Mouse (Mus musculus): ENCODE measurements around the gene Tob1. TPM values are rescaled to one million over a fixed set of nuclear protein-coding genes. Genes with fewer than 3 reads are reported as not detected.

The Tob1 gene
- polyA plus RNA-seq, 1 experiment from 2014 or later, result 32.9 TPM

DNA sequence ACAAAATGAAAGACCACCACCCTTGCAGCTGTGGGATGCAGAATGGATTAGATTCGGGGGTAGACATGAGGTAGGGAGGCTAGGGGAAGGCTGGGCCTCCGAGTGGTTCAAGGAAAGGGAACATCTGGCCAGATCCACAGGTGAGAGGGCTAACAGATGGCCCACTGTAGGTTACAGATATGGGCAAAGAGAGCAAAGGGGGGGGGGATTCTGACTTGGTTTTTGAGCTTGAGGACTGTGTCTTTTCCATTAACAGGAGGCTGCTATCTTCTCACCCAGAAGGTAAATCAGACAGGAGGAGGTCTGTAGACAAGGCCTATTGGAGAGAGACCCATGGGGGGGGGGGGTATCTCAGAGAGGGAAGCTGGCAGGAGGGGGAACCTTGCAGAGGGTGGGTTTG lies 11.5 kb upstream of the Tob1 start:
- no peak overlapping the region for H3K4me3 ChIP-seq
- H3K4me2 ChIP-seq (replicated peaks), result no peak overlapping the region
- H3K27me3 ChIP-seq, result no peaks in the 10 kb centered on the region
- H3K36me3 ChIP-seq, result no peaks in the 10 kb centered on the region
- no peak overlapping the region for H3K27ac ChIP-seq
- no peaks in the 10 kb centered on the region for H3K9me3 ChIP-seq
- no peak for ATAC-seq (ENCODE audit: insufficient number of reproducible peaks, insufficient read depth, low FRiP score, low TSS enrichment)
- WGBS, result 70% methylated on average over 2 of the region's 2 CpGs
- no peak overlapping the region for H3K9ac ChIP-seq
- H3K4me1 ChIP-seq, result no peaks in the 10 kb centered on the region

DNA sequence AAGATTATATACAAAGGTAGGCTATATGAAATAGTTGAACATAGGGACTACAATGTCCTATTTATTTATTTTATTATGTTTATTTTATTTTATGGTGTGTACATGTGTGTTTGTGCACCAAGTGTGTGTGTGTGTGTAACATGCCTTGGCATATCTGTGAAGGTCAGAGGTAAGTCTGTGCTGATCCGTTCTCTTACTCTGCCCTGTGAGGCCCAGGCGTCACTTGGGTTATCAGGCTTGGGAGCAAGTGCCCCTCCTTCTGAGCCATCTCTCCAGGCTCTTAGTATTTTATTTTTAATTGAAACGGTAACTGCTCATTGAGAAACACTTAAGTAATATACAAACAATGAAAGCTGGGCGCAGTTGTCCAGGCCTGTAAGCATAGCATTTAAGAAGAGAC lies 10.8 kb upstream of the Tob1 start:
- 77% methylated on average over 4 of the region's 4 CpGs for WGBS
- ATAC-seq (ENCODE audit: insufficient number of reproducible peaks, insufficient read depth, low FRiP score, low TSS enrichment), result no peak
- Histone ChIP-seq H3K9ac (no peak overlapping the region), H3K27me3 (no peaks in the 10 kb centered on the region), H3K36me3 (no peaks in the 10 kb centered on the region), H3K9me3 (no peaks in the 10 kb centered on the region), H3K4me1 (no peaks in the 10 kb centered on the region), H3K4me2 (replicated peaks) (no peak overlapping the region), H3K4me3 (no peak overlapping the region), H3K27ac (no peak overlapping the region)

DNA sequence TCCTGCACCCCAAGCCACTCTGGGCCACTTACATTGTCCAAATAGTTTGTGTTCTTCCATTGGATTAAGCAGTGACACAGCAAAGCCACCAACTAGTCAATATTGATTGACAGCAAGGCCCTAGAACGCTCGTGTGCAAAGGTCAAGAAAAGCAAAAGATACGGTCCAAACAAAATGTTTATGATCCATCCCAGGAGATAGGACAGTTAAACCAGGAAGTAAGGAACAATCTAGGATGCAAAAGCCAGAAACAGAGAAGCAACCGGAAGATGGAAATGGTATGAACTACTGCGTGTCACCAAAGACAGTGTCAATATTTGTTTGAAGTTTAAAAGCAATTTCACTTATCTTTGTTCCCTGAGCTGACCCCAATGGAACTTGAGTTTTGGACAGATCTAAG lies 9.1 kb upstream of the Tob1 start:
- H3K4me3 ChIP-seq, result no peak overlapping the region
- H3K36me3 ChIP-seq, result no peaks in the 10 kb centered on the region
- no peak overlapping the region for H3K27ac ChIP-seq
- H3K9me3 ChIP-seq, result no peaks in the 10 kb centered on the region
- no peak overlapping the region for H3K4me2 ChIP-seq (replicated peaks)
- no peak for ATAC-seq (ENCODE audit: insufficient number of reproducible peaks, insufficient read depth, low FRiP score, low TSS enrichment)
- no peaks in the 10 kb centered on the region for H3K27me3 ChIP-seq
- no peaks in the 10 kb centered on the region for H3K4me1 ChIP-seq
- whole genome bisulfite sequencing, result 83% methylated on average over 5 of the region's 5 CpGs
- no peak overlapping the region for H3K9ac ChIP-seq

DNA sequence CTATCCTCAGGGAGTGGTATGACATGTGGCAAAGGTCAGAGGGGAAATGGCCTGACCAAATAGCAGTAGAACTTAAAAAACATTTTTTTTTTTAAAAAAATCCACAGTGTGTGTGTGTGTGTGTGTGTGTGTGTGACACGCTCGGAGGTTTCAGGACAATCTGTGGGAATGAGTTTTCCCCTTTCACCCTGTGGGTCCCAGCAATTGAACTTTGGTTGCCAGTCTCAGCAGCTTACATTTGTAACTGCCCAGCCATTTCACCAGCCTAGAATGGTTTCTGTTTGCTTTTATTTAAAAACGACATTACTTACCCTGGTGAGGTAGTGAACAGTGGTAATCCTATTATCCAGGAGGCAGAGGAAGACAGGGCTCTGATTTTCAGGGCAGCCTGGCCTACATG lies 8.2 kb upstream of the Tob1 start:
- Histone ChIP-seq H3K4me1 (no peaks in the 10 kb centered on the region), H3K4me2 (replicated peaks) (no peak overlapping the region), H3K4me3 (no peak overlapping the region), H3K27ac (no peak overlapping the region), H3K9me3 (no peaks in the 10 kb centered on the region), H3K27me3 (no peaks in the 10 kb centered on the region), H3K9ac (no peak overlapping the region), H3K36me3 (no peaks in the 10 kb centered on the region)
- no peak for ATAC-seq (ENCODE audit: insufficient number of reproducible peaks, insufficient read depth, low FRiP score, low TSS enrichment)
- WGBS, result 72% methylated on average over 3 of the region's 3 CpGs

DNA sequence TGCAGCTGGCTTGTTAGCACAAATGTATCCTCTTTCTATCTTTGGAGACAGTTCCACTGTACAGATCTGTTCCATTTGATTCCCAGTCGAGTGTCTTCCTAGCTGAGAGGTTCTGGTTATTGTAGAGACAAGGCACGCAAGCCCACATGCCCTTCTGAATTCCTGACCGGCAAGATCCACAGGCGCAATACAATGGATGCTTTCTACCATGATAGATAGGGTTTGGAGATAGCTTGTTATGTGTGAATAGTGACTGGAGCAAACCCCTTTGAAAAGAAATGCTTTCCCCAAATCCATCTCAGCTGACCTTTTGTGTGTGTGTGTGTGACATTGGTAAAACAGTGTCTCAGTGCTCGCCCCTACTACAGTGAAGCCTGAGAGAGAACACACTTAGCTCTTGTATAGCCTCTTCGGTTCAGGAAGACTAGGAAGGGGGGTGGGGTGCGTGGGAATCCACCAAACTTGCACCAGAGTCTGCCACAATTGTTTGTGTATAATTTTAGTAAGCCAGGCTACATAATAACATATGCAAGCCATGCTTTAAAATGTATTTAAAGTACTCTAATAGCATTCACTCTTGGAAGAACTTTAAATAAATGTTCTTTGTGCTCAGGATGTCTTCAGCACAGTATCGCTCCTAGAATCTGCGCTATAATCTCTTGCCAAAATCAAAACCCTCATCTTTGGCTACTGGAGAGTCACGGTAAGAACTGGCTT lies 4.7 kb upstream of the Tob1 start:
- WGBS, result 72% methylated on average over 10 of the region's 10 CpGs
- no peaks in the 10 kb centered on the region for H3K36me3 ChIP-seq
- H3K4me3 ChIP-seq, result no peak overlapping the region
- H3K4me1 ChIP-seq, result no peaks in the 10 kb centered on the region
- no peak for ATAC-seq (ENCODE audit: insufficient number of reproducible peaks, insufficient read depth, low FRiP score, low TSS enrichment)
- no peaks in the 10 kb centered on the region for H3K9me3 ChIP-seq
- no peak overlapping the region for H3K9ac ChIP-seq
- no peak overlapping the region for H3K4me2 ChIP-seq (replicated peaks)
- H3K27ac ChIP-seq, result no peak overlapping the region
- H3K27me3 ChIP-seq, result no peaks in the 10 kb centered on the region

DNA sequence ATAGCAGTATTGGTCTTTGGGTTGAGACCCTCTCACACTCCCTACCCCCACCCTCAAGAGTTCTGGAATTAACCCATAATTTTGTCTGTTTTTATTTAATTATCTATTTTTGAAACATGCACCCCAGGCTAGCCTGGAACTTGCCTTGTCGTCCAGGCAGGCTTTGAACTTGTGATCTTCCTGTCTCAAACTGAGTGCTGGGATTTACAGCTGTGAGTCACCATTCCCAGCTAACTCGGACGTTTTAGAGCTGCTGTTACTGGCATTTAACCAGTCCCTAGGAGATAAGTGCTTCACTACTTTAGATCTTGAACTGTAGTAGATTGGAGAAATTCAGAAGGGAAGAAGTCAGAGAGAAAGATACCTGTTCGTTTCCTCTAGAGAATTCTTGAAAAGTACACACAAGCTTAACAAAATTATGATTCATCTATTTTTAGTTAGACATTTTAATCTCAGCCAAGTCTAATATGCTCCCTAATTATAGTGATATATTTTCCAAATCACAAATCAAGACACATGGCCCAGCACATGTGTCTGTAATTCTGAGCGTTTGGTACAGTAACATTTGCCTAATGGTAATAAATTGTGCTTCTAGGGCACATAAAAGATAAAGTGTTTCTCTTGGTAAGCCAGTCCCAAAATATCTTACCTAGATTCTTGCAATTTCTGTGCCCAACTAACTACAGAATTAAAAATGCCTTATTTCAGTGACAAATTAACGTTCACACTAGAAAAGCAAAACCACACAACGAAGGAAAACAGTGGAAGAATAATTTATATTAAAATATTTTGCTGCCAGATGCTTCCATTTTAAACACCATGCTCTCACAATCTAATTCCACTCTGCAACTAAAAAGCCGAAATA lies 2.2 kb upstream of the Tob1 start:
- H3K27ac ChIP-seq, result no peak overlapping the region
- H3K36me3 ChIP-seq, result peaks cover 6% of the 10 kb centered on the region
- H3K4me3 ChIP-seq, result no peak overlapping the region
- peaks cover 9% of the 10 kb centered on the region for H3K4me1 ChIP-seq
- H3K9ac ChIP-seq, result no peak overlapping the region
- 48% methylated on average over 8 of the region's 8 CpGs for WGBS
- no peak overlapping the region; the same call in 1 of the 2 replicates for H3K4me2 ChIP-seq (replicated peaks)
- ATAC-seq (ENCODE audit: insufficient number of reproducible peaks, insufficient read depth, low FRiP score, low TSS enrichment), result no peak
- H3K27me3 ChIP-seq, result no peaks in the 10 kb centered on the region
- H3K9me3 ChIP-seq, result no peaks in the 10 kb centered on the region

DNA sequence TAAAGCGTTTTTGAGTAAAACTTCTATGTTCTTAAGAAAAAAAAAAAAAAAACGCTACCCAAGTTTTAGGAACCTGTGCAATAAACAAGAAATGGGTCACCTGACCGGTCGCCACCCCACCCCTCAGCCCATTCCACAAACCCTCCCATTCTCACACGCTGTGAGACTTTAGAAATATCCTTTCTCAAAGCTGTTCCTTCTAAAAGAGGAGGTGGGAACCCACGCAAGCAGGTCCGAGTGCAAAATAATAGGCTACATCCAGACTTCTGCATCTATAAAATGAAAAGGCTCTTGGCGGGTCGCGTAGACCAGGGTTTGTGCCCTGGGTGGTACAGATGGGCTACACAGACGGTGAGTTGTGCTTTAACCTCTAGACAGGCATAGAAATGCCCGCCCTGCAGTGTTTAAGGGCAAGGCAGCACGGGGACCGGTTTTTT lies 1.5 kb upstream of the Tob1 start:
- peak overlapping the region; percentile 87 for H3K4me3 ChIP-seq
- peak overlapping the region; percentile 96 for H3K27ac ChIP-seq
- H3K4me1 ChIP-seq, result peaks cover 13% of the 10 kb centered on the region
- H3K9me3 ChIP-seq, result no peaks in the 10 kb centered on the region
- peak overlapping the region; percentile 15; the same call in 1 of the 2 replicates for H3K9ac ChIP-seq
- peak overlapping the region; percentile 95 for H3K4me2 ChIP-seq (replicated peaks)
- ATAC-seq (ENCODE audit: insufficient number of reproducible peaks, insufficient read depth, low FRiP score, low TSS enrichment), result no peak
- H3K27me3 ChIP-seq, result no peaks in the 10 kb centered on the region
- H3K36me3 ChIP-seq, result peaks cover 11% of the 10 kb centered on the region
- 3% methylated on average over 14 of the region's 14 CpGs for WGBS

DNA sequence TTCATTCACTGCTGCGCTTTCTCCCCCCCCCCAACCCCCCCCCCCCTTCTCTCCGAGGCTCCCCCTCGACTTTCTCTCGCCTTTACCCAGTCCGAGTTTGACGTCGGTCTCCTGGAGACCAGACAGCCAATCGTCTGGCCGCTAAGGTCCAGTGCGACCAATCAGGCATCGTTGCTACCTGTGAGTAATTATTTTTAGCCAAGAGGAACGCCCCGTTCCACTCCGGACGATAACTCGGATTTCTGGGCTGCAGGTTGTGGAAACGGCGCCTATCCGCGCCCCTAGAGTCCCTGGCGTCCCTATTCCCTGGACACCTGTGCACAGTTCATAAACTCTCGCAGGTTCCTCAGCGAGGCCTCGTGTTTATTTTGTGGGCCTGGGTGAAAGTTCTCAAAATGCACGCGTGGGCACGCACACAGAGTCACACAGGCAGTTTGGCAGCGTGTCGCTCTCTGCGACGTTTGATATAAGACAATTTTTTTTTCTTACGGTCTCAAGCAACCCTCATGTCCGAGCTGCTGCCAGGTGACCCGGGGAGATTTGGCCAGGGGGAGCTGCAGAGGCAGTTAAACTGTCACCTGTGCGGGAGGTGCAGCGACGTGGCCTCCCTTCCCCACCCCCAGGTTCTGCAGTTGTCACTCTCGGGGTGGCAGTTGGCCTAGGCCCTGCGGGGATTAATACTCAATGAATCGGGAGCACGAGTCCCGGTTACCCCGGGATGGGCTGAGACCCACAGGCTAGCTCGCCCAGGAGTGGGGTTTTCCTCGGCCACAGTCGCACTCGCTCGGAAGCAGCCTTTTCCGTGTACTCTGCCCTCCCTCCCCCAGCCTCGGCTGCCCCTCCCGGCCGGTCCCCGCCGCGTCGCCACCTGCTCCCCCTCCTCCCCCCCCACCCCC lies 815 bp upstream of the Tob1 start:
- no peaks in the 10 kb centered on the region for H3K27me3 ChIP-seq
- peaks cover 13% of the 10 kb centered on the region for H3K4me1 ChIP-seq
- peaks cover 12% of the 10 kb centered on the region for H3K36me3 ChIP-seq
- ATAC-seq (ENCODE audit: insufficient number of reproducible peaks, insufficient read depth, low FRiP score, low TSS enrichment), result peak; percentile 81
- H3K4me2 ChIP-seq (replicated peaks), result peak overlapping the region; percentile 95
- WGBS, result under 1% methylated on average over 50 of the region's 56 CpGs
- peak overlapping the region; percentile 87 for H3K4me3 ChIP-seq
- peak overlapping the region; percentile 96 for H3K27ac ChIP-seq
- H3K9ac ChIP-seq, result peak overlapping the region; percentile 51
- H3K9me3 ChIP-seq, result no peaks in the 10 kb centered on the region

DNA sequence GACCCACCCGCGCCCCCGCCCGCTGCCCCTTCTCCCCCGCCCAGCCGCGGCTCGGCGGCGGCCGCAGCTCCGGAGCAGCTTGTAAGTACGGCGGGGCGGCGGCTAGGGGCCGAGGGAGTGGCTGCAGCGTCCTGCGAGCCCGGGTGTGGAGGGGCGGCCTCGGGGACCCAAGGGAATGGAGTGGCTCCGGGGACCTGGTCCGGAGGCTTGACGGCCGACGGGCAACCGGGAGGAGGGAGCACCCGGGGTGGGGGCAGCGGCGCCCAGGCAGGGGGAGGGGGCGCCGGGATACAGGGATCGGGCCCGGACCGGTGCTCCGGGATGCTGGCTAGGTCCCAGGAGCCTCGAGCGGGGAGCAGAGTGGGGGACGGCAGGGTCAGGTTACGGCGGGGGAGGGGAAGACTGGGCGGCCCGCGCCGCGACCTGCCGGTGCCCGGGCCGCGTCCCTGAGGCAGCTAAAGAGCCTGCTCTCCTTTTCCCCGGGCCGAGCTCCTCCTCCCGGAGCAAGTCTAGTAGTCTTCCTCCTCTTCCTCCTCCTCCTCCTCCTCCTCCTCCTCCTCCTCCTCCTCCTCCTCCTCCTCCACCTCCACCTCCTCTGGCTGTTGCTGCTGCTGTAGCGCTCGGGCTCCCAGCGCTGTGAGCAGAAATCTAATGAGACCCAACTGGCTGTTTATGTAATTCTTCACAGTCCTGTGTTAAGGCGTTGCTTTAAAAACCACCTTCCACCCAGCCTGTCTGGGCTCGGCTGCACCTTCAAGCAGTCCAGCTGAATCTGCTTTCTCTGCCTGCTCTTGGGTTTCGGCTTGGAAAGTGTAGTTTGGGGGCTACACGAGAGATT lies 616 bp downstream of the Tob1 start:
- peak overlapping the region; percentile 95 for H3K4me2 ChIP-seq (replicated peaks)
- peak overlapping the region; percentile 87 for H3K4me3 ChIP-seq
- WGBS, result under 1% methylated on average over 46 of the region's 61 CpGs
- peak overlapping the region; percentile 99 for H3K27ac ChIP-seq
- peaks cover 13% of the 10 kb centered on the region for H3K36me3 ChIP-seq
- no peaks in the 10 kb centered on the region for H3K27me3 ChIP-seq
- H3K9ac ChIP-seq, result peak overlapping the region; percentile 97
- no peaks in the 10 kb centered on the region for H3K9me3 ChIP-seq
- ATAC-seq (ENCODE audit: insufficient number of reproducible peaks, insufficient read depth, low FRiP score, low TSS enrichment), result peak; percentile 24
- H3K4me1 ChIP-seq, result peaks cover 13% of the 10 kb centered on the region

DNA sequence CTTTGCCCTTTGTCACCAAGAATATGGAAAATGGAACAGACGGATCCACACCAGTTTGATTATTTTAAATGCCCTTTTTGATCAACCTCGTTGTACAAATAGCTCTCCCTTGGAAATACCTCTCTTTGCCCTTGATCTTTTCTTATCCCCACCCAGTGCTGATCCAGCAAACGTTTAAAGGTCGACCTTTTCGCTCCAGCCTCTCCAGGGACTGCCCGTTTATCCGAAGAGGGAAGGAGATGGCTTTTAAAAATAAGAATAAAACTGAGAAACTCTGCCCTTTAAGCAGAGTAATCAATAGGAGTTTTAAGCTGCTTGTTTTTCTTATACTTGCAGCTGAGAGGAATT lies 1.2 kb downstream of the Tob1 start:
- peaks cover 13% of the 10 kb centered on the region for H3K36me3 ChIP-seq
- H3K9me3 ChIP-seq, result no peaks in the 10 kb centered on the region
- 1% methylated on average over 7 of the region's 7 CpGs for WGBS
- ATAC-seq (ENCODE audit: insufficient number of reproducible peaks, insufficient read depth, low FRiP score, low TSS enrichment), result no peak
- peak overlapping the region; percentile 87 for H3K4me3 ChIP-seq
- H3K9ac ChIP-seq, result peak overlapping the region; percentile 97
- no peaks in the 10 kb centered on the region for H3K27me3 ChIP-seq
- H3K27ac ChIP-seq, result peak overlapping the region; percentile 99
- H3K4me2 ChIP-seq (replicated peaks), result peak overlapping the region; percentile 95
- H3K4me1 ChIP-seq, result peaks cover 13% of the 10 kb centered on the region

DNA sequence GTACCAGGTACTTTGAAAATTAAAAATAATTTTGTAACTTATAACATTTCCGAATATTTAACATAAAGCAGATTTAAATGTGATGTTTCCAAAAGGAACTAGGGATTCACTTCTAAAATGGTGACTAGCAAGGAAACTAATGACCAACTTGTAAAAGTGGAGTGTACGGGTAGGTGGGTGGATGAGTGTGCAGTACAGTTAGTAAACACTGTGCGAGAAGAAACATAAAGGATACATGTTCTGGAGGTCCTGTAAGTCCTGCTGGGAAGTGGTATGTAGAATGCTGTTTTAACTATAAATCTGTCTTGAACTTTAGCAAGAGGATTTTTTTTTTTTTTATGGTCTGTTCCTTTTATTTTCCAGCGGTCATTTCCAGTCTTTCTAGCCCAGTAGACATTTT lies 1.7 kb downstream of the Tob1 start:
- 70% methylated on average over 4 of the region's 4 CpGs for WGBS
- ATAC-seq (ENCODE audit: insufficient number of reproducible peaks, insufficient read depth, low FRiP score, low TSS enrichment), result no peak
- Histone ChIP-seq H3K4me1 (peaks cover 13% of the 10 kb centered on the region), H3K4me3 (peak overlapping the region; percentile 16; the same call in 1 of the 2 replicates), H3K27me3 (no peaks in the 10 kb centered on the region), H3K27ac (no peak overlapping the region), H3K36me3 (peaks cover 13% of the 10 kb centered on the region), H3K4me2 (replicated peaks) (peak overlapping the region; percentile 95), H3K9me3 (no peaks in the 10 kb centered on the region), H3K9ac (0 out of 2 replicates have a peak overlapping the region, but pooled peaks have one; percentile 97)
